ENCODE assay signal across 9 mouse cellular contexts in the genomic region with DNA sequence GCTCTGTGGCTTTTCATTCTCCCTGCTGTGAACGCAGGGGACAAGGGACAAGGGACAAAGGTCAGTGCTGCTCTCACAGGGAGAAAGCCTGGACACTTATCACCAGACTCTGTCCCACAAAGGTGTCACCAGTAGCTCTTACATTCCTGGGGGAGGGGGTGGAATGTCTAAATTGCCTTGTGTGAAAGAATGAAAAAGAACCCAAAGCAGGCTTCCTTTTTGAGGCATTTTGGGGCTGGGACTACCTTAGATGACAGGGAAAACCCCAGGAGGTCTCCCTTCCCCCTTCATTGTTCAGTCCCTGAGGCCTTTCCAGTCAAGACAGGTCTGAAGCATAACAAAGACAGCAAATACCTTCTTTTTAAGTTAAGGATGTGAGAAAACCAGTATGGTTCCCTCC. TPM values are rescaled to one million over a fixed set of nuclear protein-coding genes. Genes with fewer than 3 reads are reported as not detected.
A peak's percentile ranks its signal among the peaks of the same experiment; 100 is the strongest.
DNase-seq lines count a peak whose midpoint lies in the region; ATAC-seq and TF ChIP-seq lines count a peak whose summit lies in the region.
"Had no signal": no experiment of that assay in that cellular context is flagged by ENCODE, and none has a peak within 500 bp of the region (broad histone marks: within the 10 kb centered on the region; RNA-seq: fewer than 3 reads in every experiment).

No protein-coding gene starts in this region.

- H3K27ac ChIP-seq in lung, embryonic 15.5 days, result peak overlapping the region; percentile 96
- peak overlapping the region; percentile 5; the same call in 1 of the 2 replicates for H3K27ac ChIP-seq in kidney, embryonic 16.5 days (ENCODE audit: low read length)
- peak overlapping the region; percentile 86 for H3K27ac ChIP-seq in stomach, embryonic 15.5 days
- no peak overlapping the region for H3K27ac ChIP-seq in gastrocnemius, adult 2 months
- H3K27ac ChIP-seq: midbrain, embryonic 12.5 days had no signal

- H3K9me3 ChIP-seq in lung, embryonic 15.5 days, result no peaks in the 10 kb centered on the region
- H3K9me3 ChIP-seq in kidney, embryonic 16.5 days (ENCODE audit: low read length), result no peaks in the 10 kb centered on the region
- no peaks in the 10 kb centered on the region for H3K9me3 ChIP-seq in stomach, embryonic 15.5 days
- H3K9me3 ChIP-seq: midbrain, embryonic 12.5 days had no signal

- no peak overlapping the region for H3K4me2 ChIP-seq in lung, embryonic 15.5 days
- H3K4me2 ChIP-seq in kidney, embryonic 16.5 days (replicated peaks; ENCODE audit: low read depth, low read length), result no peak overlapping the region
- H3K4me2 ChIP-seq in stomach, embryonic 15.5 days, result no peak overlapping the region
- H3K4me2 ChIP-seq: midbrain, embryonic 12.5 days had no signal

- no peak for ATAC-seq in lung, embryonic 15.5 days (ENCODE audit: borderline replicate concordance, extremely low read depth, low FRiP score, low TSS enrichment)
- ATAC-seq in kidney, embryonic 16.5 days (ENCODE audit: low FRiP score, low TSS enrichment), result no peak
- 0 out of 2 replicates have a peak, but pooled peaks have one; percentile 15 for ATAC-seq in stomach, embryonic 15.5 days (ENCODE audit: insufficient read depth, low FRiP score, low read depth)

- no peak overlapping the region for H3K4me3 ChIP-seq in lung, embryonic 15.5 days
- no peak overlapping the region for H3K4me3 ChIP-seq in kidney, embryonic 16.5 days (ENCODE audit: low read length)
- no peak overlapping the region for H3K4me3 ChIP-seq in stomach, embryonic 15.5 days (replicated peaks)
- H3K4me3 ChIP-seq in gastrocnemius, adult 2 months, result no peak overlapping the region
- H3K4me3 ChIP-seq: midbrain, embryonic 12.5 days had no signal

- TF ChIP-seq CTCF in gastrocnemius, adult 2 months (IDR thresholded peaks at IDR 0.05), result no peak

- H3K9ac ChIP-seq in lung, embryonic 15.5 days, result no peak overlapping the region
- no peak overlapping the region for H3K9ac ChIP-seq in kidney, embryonic 16.5 days (replicated peaks; ENCODE audit: low read length)
- H3K9ac ChIP-seq in stomach, embryonic 15.5 days, result no peak overlapping the region
- H3K9ac ChIP-seq: midbrain, embryonic 12.5 days had no signal

- H3K4me1 ChIP-seq in lung, embryonic 15.5 days, result peaks cover 39% of the 10 kb centered on the region
- H3K4me1 ChIP-seq in kidney, embryonic 16.5 days (ENCODE audit: insufficient read depth, low read length), result peaks cover 43% of the 10 kb centered on the region
- peaks cover 23% of the 10 kb centered on the region for H3K4me1 ChIP-seq in stomach, embryonic 15.5 days

- intact Hi-C loops in gastrocnemius, adult 2 months (cut with DNase I), result no loop called here

- H3K36me3 ChIP-seq in lung, embryonic 15.5 days, result no peaks in the 10 kb centered on the region
- H3K36me3 ChIP-seq in kidney, embryonic 16.5 days (ENCODE audit: insufficient read depth, low read length), result no peaks in the 10 kb centered on the region
- H3K36me3 ChIP-seq in stomach, embryonic 15.5 days, result no peaks in the 10 kb centered on the region
- H3K36me3 ChIP-seq: midbrain, embryonic 12.5 days had no signal

- 13% methylated on average over 1 of the region's 1 CpGs for WGBS in lung, embryonic 15.5 days
- WGBS in kidney, embryonic 16.5 days, result 12% methylated on average over 1 of the region's 1 CpGs
- 11% methylated on average over 1 of the region's 1 CpGs for WGBS in stomach, embryonic 15.5 days

- no peaks in the 10 kb centered on the region for H3K27me3 ChIP-seq in lung, embryonic 15.5 days
- H3K27me3 ChIP-seq in kidney, embryonic 16.5 days (ENCODE audit: insufficient read depth, low read length), result no peaks in the 10 kb centered on the region
- H3K27me3 ChIP-seq in stomach, embryonic 15.5 days (replicated peaks), result no peaks in the 10 kb centered on the region
- H3K27me3 ChIP-seq: midbrain, embryonic 12.5 days had no signal

- no peak for DNase-seq in lung, postnatal 36 days
- DNase-seq in embryo, embryonic 9.5 days (ENCODE audit: extremely low spot score), result peak; percentile 33
- DNase-seq in gastrocnemius, postnatal 4 days (ENCODE audit: low spot score in 2 of 2), result no peak
- DNase-seq in gastrocnemius, adult 2 months, result no peak
- DNase-seq: cerebellum, adult 9-11 months had no signal

RNA-seq across cellular contexts. Expression of gene Lax1, which starts 4.4 kb away (rescaled TPM):
- polyA plus RNA-seq in lung, embryonic 15.5 days (2015; fragmentation: Nextera tagmentation; extraction: Ambion mirVana), result 0.18 and 0.75 TPM in 2 replicates
- polyA plus RNA-seq in kidney, embryonic 16.5 days (2015; fragmentation: Nextera tagmentation; extraction: Ambion mirVana), result 0.50 and 0.60 TPM in 2 replicates
- 0.58 and 0.66 TPM in 2 replicates for polyA plus RNA-seq in stomach, embryonic 15.5 days (2015; fragmentation: Nextera tagmentation; extraction: Ambion mirVana)
- total RNA-seq in gastrocnemius, postnatal 4 days (2021), result under 1 TPM; 0.34 to 0.56 TPM
- total RNA-seq in gastrocnemius, adult 2 months (2021), result not detected

RNA-seq across cellular contexts. Expression of gene Gm38394, which starts 33.2 kb away (rescaled TPM):
- 5.4 TPM in 2 replicates for polyA plus RNA-seq in lung, embryonic 15.5 days (2015; fragmentation: Nextera tagmentation; extraction: Ambion mirVana)
- 4.1 and 4.9 TPM in 2 replicates for polyA plus RNA-seq in kidney, embryonic 16.5 days (2015; fragmentation: Nextera tagmentation; extraction: Ambion mirVana)
- 5.4 and 5.7 TPM in 2 replicates for polyA plus RNA-seq in stomach, embryonic 15.5 days (2015; fragmentation: Nextera tagmentation; extraction: Ambion mirVana)
- 10 to 100 TPM; 49.2 to 59.8 TPM for total RNA-seq in gastrocnemius, postnatal 4 days (2021)
- total RNA-seq in gastrocnemius, adult 2 months (2021), result 10 to 100 TPM; 29.8 to 32.2 TPM

RNA-seq across cellular contexts. Expression of gene Zbed6, which starts 33.6 kb away (rescaled TPM):
- not detected in 2 replicates for polyA plus RNA-seq in lung, embryonic 15.5 days (2015; fragmentation: Nextera tagmentation; extraction: Ambion mirVana)
- polyA plus RNA-seq in kidney, embryonic 16.5 days (2015; fragmentation: Nextera tagmentation; extraction: Ambion mirVana), result not detected in 2 replicates
- not detected in 2 replicates for polyA plus RNA-seq in stomach, embryonic 15.5 days (2015; fragmentation: Nextera tagmentation; extraction: Ambion mirVana)
- total RNA-seq in gastrocnemius, postnatal 4 days (2021), result 10 to 100 TPM; 25.1 to 25.5 TPM
- total RNA-seq in gastrocnemius, adult 2 months (2021), result 10 to 100 TPM in 1 of 2 experiments, 1 to 10 TPM in 1; 7.3 to 11.7 TPM
- polyA plus RNA-seq: midbrain, embryonic 12.5 days had no signal
